Mouse (Mus musculus): ENCODE measurements around the gene Dnajc12. TPM values are rescaled to one million over a fixed set of nuclear protein-coding genes. Genes with fewer than 3 reads are reported as not detected.
A peak's percentile ranks its signal among the peaks of the same experiment; 100 is the strongest.

Gene Dnajc12
- polyA plus RNA-seq, 1 experiment = 9.3 TPM

GRCm38 (mm10) chr10:63415850-63416249 is 33.6 kb downstream of the Dnajc12 start:
- TF ChIP-seq CTCF (IDR thresholded peaks at IDR 0.05; ENCODE audit: low read depth, low read length) (no peak), POLR2A (IDR thresholded peaks at IDR 0.05; ENCODE audit: borderline replicate concordance, low read depth, low read length) (no peak)
- H3K4me1 ChIP-seq (ENCODE audit: control insufficient read depth, insufficient read depth, low read length) = peaks cover 12% of the 10 kb centered on the region
- H3K4me3 ChIP-seq (ENCODE audit: insufficient read depth, low read length) = peak overlapping the region; percentile 38
- H3K27ac ChIP-seq (ENCODE audit: insufficient read depth, low read depth, low read length) = no peak overlapping the region

DNA sequence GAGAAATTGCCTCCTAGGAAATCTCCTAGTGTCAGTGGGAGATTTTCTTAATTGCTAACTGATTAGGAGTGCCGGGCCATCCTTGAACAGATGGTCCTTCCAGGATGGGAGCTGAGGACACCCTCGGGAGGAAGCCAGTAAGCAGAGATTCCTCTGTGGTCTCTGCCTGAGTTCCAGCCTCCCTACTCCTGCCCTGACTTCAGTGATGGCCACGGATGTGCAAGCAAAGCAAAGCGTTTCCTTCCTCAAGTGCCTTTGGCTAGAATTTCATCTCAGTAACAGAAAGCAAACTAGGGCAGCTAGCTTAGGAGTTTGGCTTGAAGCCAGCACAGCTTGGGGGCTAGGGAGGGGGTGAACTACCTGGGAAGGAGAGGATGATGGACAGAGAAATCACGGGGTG is 34.8 kb downstream of the Dnajc12 start:
- no peak overlapping the region for H3K4me3 ChIP-seq (ENCODE audit: insufficient read depth, low read length)
- peaks cover 12% of the 10 kb centered on the region for H3K4me1 ChIP-seq (ENCODE audit: control insufficient read depth, insufficient read depth, low read length)
- TF ChIP-seq POLR2A (IDR thresholded peaks at IDR 0.05; ENCODE audit: borderline replicate concordance, low read depth, low read length) (no peak), CTCF (IDR thresholded peaks at IDR 0.05; ENCODE audit: low read depth, low read length) (no peak)
- no peak overlapping the region for H3K27ac ChIP-seq (ENCODE audit: insufficient read depth, low read depth, low read length)

DNA sequence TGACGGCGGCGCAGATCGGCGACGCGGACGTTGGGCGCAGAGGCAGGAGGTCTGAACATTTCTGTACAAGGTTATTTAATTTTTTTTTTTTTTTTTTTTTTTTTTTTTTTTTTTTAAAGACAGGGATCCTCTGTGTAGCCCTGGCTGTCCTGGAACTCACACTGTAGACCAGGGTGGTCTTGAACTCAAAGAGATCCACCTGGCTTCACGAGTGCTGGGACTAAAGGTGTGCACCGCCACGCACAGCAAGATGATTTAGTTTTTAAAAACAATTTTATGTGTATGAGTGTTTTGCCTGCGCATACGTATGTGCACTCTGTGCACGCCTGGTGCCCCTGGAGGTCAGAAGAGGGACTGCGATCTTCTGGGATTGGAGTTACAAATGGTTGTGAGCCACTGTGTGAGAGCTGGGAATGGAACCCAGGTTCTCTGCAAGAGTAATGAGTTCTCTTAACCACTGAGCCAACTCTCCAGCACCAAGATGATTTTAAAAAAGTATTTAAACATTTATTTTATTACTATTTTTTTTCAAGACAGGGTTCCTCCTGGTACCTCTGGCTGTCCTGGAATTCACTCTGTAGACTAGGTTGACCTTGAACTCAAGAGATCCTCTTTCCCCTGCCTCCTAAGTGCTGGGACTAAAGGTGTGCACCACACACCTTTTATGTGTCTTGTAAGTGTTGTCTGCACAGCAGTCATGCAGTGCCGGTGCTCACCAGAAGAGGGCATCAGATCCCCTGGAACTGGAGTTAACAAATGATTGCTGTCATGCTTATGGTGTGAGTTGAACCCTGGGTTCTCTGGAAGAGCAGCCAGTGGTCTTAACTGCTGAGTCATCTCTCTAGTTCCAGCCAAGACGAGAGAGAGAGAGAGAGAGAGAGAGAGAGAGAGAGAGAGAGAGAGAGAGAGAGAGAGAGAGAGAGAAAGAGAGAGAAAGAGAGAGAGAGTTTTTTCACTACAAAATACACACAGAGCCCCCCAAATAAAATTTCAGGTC is 39.8 kb downstream of the Dnajc12 start, which contains the start of gene Gm7075:
Gene Gm7075 (minus strand): TSS at position 51 of the 997 bp plus-strand sequence.
- TF ChIP-seq CTCF (IDR thresholded peaks at IDR 0.05; ENCODE audit: low read depth, low read length) (no peak; the same call in 1 of the 2 replicates), POLR2A (IDR thresholded peaks at IDR 0.05; ENCODE audit: borderline replicate concordance, low read depth, low read length) (no peak)
- H3K4me3 ChIP-seq (ENCODE audit: insufficient read depth, low read length) = no peak within 1 kb of the TSS
- H3K4me1 ChIP-seq (ENCODE audit: control insufficient read depth, insufficient read depth, low read length) = no peaks in the 10 kb centered on the region; the same call in 1 of the 2 replicates
- no peak within 1 kb of the TSS for H3K27ac ChIP-seq (ENCODE audit: insufficient read depth, low read depth, low read length)

- no peak overlapping the region for H3K27ac ChIP-seq (ENCODE audit: insufficient read depth, low read depth, low read length)
- H3K4me1 ChIP-seq (ENCODE audit: control insufficient read depth, insufficient read depth, low read length) = no peaks in the 10 kb centered on the region
- TF ChIP-seq POLR2A (IDR thresholded peaks at IDR 0.05; ENCODE audit: borderline replicate concordance, low read depth, low read length) = no peak
- TF ChIP-seq CTCF (IDR thresholded peaks at IDR 0.05; ENCODE audit: low read depth, low read length) = no peak
- H3K4me3 ChIP-seq (ENCODE audit: insufficient read depth, low read length) = no peak overlapping the region
Measured at GRCm38 (mm10) chr10:63422736-63422992, 40.4 kb downstream of the Dnajc12 start.

DNA sequence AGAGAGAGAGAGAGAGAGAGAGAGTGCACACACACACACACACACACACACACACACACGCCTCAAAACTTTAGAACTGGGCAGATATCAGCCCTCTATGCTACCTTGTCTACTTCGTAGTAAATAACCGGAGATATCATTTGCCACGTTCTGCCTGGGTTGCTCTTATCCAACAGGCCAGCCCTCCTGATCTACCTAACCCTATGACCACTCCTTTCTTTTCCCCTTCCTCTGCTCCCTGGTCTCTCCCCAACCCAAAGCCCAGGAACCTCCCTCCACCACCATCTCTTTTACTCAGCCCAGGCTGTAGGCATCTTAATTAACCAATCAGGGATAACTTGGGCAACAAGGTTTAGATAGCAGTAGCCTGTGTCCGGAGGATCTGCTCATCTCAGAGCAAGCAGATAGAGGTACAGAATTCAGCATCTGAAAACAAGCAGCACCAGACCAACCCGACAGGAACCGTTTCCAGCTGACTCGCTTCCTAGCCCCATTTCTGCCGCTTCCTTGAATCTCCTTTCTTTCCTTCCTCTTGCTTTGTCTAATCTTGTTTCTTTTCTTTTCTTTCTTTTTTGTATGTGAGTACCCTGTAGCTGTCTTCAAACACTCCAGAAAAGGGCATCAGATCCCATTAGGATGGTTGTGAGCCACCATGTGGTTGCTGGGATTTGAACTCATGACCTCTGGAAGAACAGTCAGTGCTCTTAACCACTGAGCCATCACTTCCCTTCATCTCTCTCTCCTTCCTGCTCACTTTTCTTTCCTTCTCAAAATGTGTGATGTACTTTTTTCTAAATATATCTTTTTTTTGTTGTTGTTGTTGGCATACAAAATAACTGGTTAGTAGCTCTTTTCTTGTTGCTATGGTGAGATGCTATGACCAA is 41.6 kb downstream of the Dnajc12 start:
- no peaks in the 10 kb centered on the region for H3K4me1 ChIP-seq (ENCODE audit: control insufficient read depth, insufficient read depth, low read length)
- H3K27ac ChIP-seq (ENCODE audit: insufficient read depth, low read depth, low read length) = no peak overlapping the region
- H3K4me3 ChIP-seq (ENCODE audit: insufficient read depth, low read length) = no peak overlapping the region
- TF ChIP-seq CTCF (IDR thresholded peaks at IDR 0.05; ENCODE audit: low read depth, low read length) = no peak
- no peak for TF ChIP-seq POLR2A (IDR thresholded peaks at IDR 0.05; ENCODE audit: borderline replicate concordance, low read depth, low read length)

DNA sequence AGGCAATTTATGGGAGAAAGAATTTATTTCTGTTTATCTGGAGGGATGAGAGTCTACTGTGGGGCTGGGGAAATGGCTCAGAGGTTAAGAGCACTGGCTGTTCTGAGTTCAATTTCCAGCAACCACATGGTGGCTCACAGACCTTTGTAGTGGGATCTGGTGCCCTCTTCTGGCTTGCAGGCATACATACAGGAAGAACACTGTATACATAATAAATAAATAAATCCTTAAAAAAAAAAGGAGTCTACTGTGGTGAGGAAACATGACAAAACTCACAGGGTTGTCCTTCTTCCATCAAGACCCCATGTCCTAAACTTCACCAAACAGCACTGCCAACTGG is 42.2 kb downstream of the Dnajc12 start:
- no peak overlapping the region for H3K27ac ChIP-seq (ENCODE audit: insufficient read depth, low read depth, low read length)
- H3K4me3 ChIP-seq (ENCODE audit: insufficient read depth, low read length) = no peak overlapping the region
- TF ChIP-seq CTCF (IDR thresholded peaks at IDR 0.05; ENCODE audit: low read depth, low read length) (peak; percentile 36; the same call in 1 of the 2 replicates), POLR2A (IDR thresholded peaks at IDR 0.05; ENCODE audit: borderline replicate concordance, low read depth, low read length) (no peak)
- H3K4me1 ChIP-seq (ENCODE audit: control insufficient read depth, insufficient read depth, low read length) = no peaks in the 10 kb centered on the region

GRCm38 (mm10) chr10:63427146-63427545 is 44.9 kb downstream of the Dnajc12 start:
- TF ChIP-seq POLR2A (IDR thresholded peaks at IDR 0.05; ENCODE audit: borderline replicate concordance, low read depth, low read length) = no peak
- no peak for TF ChIP-seq CTCF (IDR thresholded peaks at IDR 0.05; ENCODE audit: low read depth, low read length)
- no peak overlapping the region for H3K27ac ChIP-seq (ENCODE audit: insufficient read depth, low read depth, low read length)
- H3K4me3 ChIP-seq (ENCODE audit: insufficient read depth, low read length) = no peak overlapping the region
- H3K4me1 ChIP-seq (ENCODE audit: control insufficient read depth, insufficient read depth, low read length) = no peaks in the 10 kb centered on the region

DNA sequence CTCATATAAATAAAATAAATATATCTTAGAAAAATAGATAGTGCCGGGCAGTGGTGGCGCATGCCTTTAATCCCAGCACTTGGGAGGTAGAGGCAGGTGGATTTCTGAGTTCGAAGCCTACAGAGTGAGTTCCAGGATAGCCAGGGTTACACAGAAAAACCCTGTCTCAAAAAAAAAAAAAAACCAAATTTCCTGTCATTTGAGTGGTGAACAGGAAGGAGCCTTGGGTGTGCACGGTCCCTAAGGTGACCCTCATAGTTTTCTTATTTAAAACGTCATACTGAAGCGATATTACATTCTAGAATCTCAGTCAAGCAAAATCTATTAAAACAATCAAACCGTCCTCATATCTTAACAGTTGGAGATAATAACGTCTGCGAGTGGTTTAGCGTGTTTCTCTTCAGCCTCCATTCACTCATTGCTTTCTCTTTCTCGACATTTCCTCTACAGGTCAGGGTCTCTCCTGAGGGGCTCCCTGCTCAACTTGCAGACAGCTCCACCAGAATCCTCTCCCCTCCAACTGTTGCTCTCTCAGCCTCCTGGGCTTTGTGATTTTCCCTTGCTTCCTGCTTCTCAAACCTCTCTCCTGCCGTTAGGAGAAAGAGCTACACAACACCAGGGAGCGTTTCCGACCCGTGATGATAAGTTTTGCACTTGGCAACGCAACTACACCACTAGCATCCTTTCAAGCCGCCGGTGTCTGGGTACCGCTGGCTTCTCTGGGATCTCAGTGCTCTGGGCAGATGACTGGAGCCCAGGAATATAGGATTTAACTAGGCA is 46.2 kb downstream of the Dnajc12 start:
- TF ChIP-seq CTCF (IDR thresholded peaks at IDR 0.05; ENCODE audit: low read depth, low read length) (no peak), POLR2A (IDR thresholded peaks at IDR 0.05; ENCODE audit: borderline replicate concordance, low read depth, low read length) (no peak)
- Histone ChIP-seq H3K4me3 (ENCODE audit: insufficient read depth, low read length) (peak overlapping the region; percentile 66), H3K4me1 (ENCODE audit: control insufficient read depth, insufficient read depth, low read length) (no peaks in the 10 kb centered on the region), H3K27ac (ENCODE audit: insufficient read depth, low read depth, low read length) (no peak overlapping the region)

DNA sequence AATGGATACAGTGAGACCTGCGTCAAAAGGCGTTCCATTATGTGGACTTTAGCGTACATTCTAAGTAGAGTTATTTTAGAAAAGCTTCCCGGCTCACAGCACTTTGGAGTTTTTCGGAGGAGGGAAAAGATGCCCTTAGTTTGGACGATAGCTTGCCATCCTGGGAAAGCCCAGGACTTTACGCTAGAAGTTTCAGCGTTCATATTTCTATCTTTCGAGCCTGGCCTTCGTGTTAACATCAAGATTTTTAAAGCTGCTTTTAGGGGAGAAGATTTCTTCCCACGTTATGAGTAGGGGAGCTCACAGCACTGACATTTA is 46.7 kb downstream of the Dnajc12 start:
- no peak for TF ChIP-seq POLR2A (IDR thresholded peaks at IDR 0.05; ENCODE audit: borderline replicate concordance, low read depth, low read length)
- no peak for TF ChIP-seq CTCF (IDR thresholded peaks at IDR 0.05; ENCODE audit: low read depth, low read length)
- Histone ChIP-seq H3K4me1 (ENCODE audit: control insufficient read depth, insufficient read depth, low read length) (no peaks in the 10 kb centered on the region), H3K27ac (ENCODE audit: insufficient read depth, low read depth, low read length) (no peak overlapping the region), H3K4me3 (ENCODE audit: insufficient read depth, low read length) (peak overlapping the region; percentile 66)

Data from bone marrow macrophage, adult 2 months (primary cell).